Mouse (Mus musculus) spleen, adult 2 months (tissue): ENCODE measurements around the gene Syde2.

Experiments
- CTCF ChIP-seq: fragments of 200-500 bp; IDR thresholded peaks from 2 replicates; pipeline ENCODE4 v1.5.1; 2011; ENCODE audit warnings: mild to moderate bottlenecking, inconsistent platforms; ENCODE audit not compliant: insufficient read depth, insufficient read length, insufficient replicate concordance; ENCODE audit errors: extremely low read depth
- POLR2A ChIP-seq: fragments of 200-500 bp; IDR thresholded peaks from 2 replicates; pipeline ENCODE4 v1.6.1; 2011; ENCODE audit warnings: low read depth, low read length, inconsistent platforms

GRCm38 (mm10) chr3:146053082-146053814, 65.6 kb downstream of the Syde2 start:
- TF ChIP-seq POLR2A (no peak), CTCF (no peak)
